Mouse (Mus musculus) liver, embryonic 16.5 days (tissue): ENCODE measurements around the gene 0610030E20Rik. TPM values are rescaled to one million over a fixed set of nuclear protein-coding genes. Genes with fewer than 3 reads are reported as not detected.

Experiments used
- ATAC-seq: fragments of 200-750 bp; cut with Nextera tagmentation; 2 replicates; pipeline ENCODE4 v1.8.0; 2017; ENCODE audit warnings: low read depth, mild to moderate bottlenecking, moderate number of reproducible peaks, moderate library complexity
- H3K27ac ChIP-seq: fragments of 300-500 bp; sonication (generic); 2 replicates; pipeline ENCODE4 v1.5.1; 2014; ENCODE audit warnings: mild to moderate bottlenecking, low read length
- H3K27me3 ChIP-seq: fragments of 300-500 bp; sonication (generic); 2 replicates; pipeline ENCODE4 v1.6.1; 2014; ENCODE audit warnings: low read depth, low read length, mixed read lengths; ENCODE audit not compliant: control insufficient read depth, insufficient read depth
- H3K36me3 ChIP-seq: fragments of 300-500 bp; sonication (generic); 2 replicates; pipeline ENCODE4 v1.6.1; 2014; ENCODE audit warnings: mild to moderate bottlenecking; ENCODE audit not compliant: control insufficient read depth, insufficient read depth
- H3K4me1 ChIP-seq: fragments of 300-500 bp; sonication (generic); 2 replicates; pipeline ENCODE4 v1.6.1; 2014; ENCODE audit warnings: low read depth, low read length, mixed read lengths; ENCODE audit not compliant: control insufficient read depth
- H3K4me2 ChIP-seq: fragments of 300-500 bp; sonication (generic); 2 replicates; pipeline ENCODE4 v1.6.1; 2014; ENCODE audit warnings: low read depth, low read length, mixed read lengths
- H3K4me3 ChIP-seq: fragments of 300-500 bp; sonication (generic); 2 replicates; pipeline ENCODE4 v1.5.1; 2014; ENCODE audit warnings: low read depth, mild to moderate bottlenecking, low read length
- H3K9ac ChIP-seq: fragments of 300-500 bp; sonication (generic); 2 replicates; pipeline ENCODE4 v1.6.1; 2014; ENCODE audit warnings: low read depth, low read length
- H3K9me3 ChIP-seq: fragments of 300-500 bp; sonication (generic); replicated peaks from 2 replicates; pipeline ENCODE4 v1.6.1; 2016; ENCODE audit warnings: low read length; ENCODE audit not compliant: control insufficient read depth
- WGBS: fragments of 180-500 bp; shearing (Covaris S2); extraction: QIAGEN DNeasy Blood & Tissue Kit; methylation state at CpG from one replicate; pipeline ENCODE4 v1.1.7; 2014; ENCODE audit not compliant: insufficient replicate concordance; 5-methylcytosine and 5-hydroxymethylcytosine counted together
- polyA plus RNA-seq: library from polyadenylated mRNA; unstranded; fragments of >200 nt; fragmentation: Nextera tagmentation; extraction: Ambion mirVana; gene quantifications from 2 replicates; pipeline ENCODE4 v1.2.1, GENCODE M21; 2015

0610030E20Rik gene
- polyA plus RNA-seq, 1 experiment from 2014 or later = 14.1 TPM

GRCm38 (mm10) chr6:72389941-72390771 lies 43.0 kb downstream of the 0610030E20Rik start, which contains the start of gene Vamp8:
Gene Vamp8, minus strand, starts transcription at chr6:72390703.
- 0% methylated on average over 33 of the region's 33 CpGs for WGBS
- Histone ChIP-seq H3K27ac (peak within 1 kb of the TSS; percentile 100), H3K9ac (peak within 1 kb of the TSS; percentile 95), H3K9me3 (no peaks in the 10 kb centered on the region), H3K27me3 (no peaks in the 10 kb centered on the region), H3K4me2 (peak within 1 kb of the TSS; percentile 86), H3K4me3 (peak within 1 kb of the TSS; percentile 85), H3K4me1 (peaks cover 42% of the 10 kb centered on the region), H3K36me3 (peaks cover 17% of the 10 kb centered on the region)
- peak; percentile 58 for ATAC-seq

DNA sequence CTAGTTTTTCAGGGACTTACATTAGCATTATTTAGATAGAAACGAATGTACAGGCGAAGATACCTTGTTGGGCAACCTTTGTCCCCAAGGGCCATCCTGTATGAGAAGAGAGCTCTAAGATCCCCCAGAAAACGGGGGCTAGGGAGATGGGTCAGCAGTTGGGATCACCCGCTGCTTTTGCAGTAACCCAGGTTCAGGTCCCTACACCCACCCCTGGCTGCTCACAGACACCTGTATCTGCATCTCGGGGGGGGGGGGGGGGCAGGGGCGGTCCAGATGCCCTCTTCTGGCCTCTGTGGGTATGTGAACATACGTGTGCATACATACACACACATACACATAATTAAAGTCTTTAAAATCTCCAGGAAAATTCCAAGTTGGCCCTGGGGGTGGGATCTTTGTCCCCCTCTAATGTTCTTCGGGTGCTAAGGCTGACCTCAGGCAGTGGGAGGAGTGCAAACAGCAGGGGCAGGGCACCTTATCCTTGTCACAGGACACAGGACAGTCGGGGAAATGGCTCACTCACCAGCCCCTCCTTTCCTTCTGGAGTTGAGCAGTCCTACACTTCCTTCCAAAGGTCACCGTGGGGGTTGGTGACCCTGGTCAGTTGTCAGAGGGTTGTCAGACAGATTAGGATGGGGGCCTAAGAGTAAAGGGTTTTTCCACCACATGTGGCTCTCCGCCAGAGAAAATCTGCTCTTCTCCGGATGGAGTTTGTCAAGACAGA lies 43.8 kb downstream of the 0610030E20Rik start:
- H3K4me3 ChIP-seq = peak overlapping the region; percentile 85
- WGBS = 4% methylated on average over 11 of the region's 12 CpGs
- peak overlapping the region; percentile 86 for H3K4me2 ChIP-seq
- peaks cover 13% of the 10 kb centered on the region for H3K36me3 ChIP-seq
- H3K4me1 ChIP-seq = peaks cover 35% of the 10 kb centered on the region
- ATAC-seq = peak; percentile 61
- no peaks in the 10 kb centered on the region for H3K27me3 ChIP-seq
- no peaks in the 10 kb centered on the region for H3K9me3 ChIP-seq
- H3K27ac ChIP-seq = peak overlapping the region; percentile 100
- peak overlapping the region; percentile 95 for H3K9ac ChIP-seq

GRCm38 (mm10) chr6:72392341-72392740 lies 45.2 kb downstream of the 0610030E20Rik start:
- peaks cover 33% of the 10 kb centered on the region for H3K4me1 ChIP-seq
- peaks cover 8% of the 10 kb centered on the region for H3K36me3 ChIP-seq
- H3K27me3 ChIP-seq = no peaks in the 10 kb centered on the region
- H3K27ac ChIP-seq = no peak overlapping the region
- H3K9ac ChIP-seq = no peak overlapping the region
- 85% methylated on average over 5 of the region's 5 CpGs for WGBS
- H3K4me2 ChIP-seq = peak overlapping the region; percentile 86
- H3K9me3 ChIP-seq = no peaks in the 10 kb centered on the region
- H3K4me3 ChIP-seq = no peak overlapping the region
- no peak for ATAC-seq

DNA sequence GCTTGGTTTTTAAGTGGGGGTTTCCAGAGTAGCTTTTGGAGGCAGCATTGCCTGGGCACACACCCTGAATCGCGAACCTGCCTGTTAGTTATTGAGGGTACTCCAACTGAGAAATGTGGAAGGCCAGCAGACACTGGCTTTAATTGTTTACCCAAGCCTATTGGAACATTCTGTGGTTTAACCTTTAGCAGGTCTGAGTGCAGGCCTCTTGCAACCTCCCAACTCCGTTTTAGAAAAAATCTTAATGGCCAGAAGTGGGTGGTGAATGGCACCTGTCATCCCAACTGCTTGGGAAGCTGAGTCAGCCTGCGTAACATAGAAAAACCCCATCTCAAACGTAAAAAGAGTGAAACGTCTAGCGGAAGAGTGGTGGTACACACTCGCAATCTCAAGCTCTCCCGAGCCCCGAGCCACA lies 49.7 kb downstream of the 0610030E20Rik start:
- no peak overlapping the region for H3K9ac ChIP-seq
- no peaks in the 10 kb centered on the region for H3K9me3 ChIP-seq
- H3K4me3 ChIP-seq = no peak overlapping the region
- H3K27me3 ChIP-seq = no peaks in the 10 kb centered on the region
- ATAC-seq = peak; percentile 38; the same call in 1 of the 2 replicates
- 65% methylated on average over 10 of the region's 10 CpGs for WGBS
- H3K36me3 ChIP-seq = no peaks in the 10 kb centered on the region; the same call in 1 of the 2 replicates
- H3K4me2 ChIP-seq = no peak overlapping the region
- H3K27ac ChIP-seq = peak overlapping the region; percentile 8
- peaks cover 11% of the 10 kb centered on the region for H3K4me1 ChIP-seq

GRCm38 (mm10) chr6:72399967-72400366 lies 52.9 kb downstream of the 0610030E20Rik start:
- Histone ChIP-seq H3K36me3 (no peaks in the 10 kb centered on the region), H3K4me1 (peaks cover 4% of the 10 kb centered on the region), H3K4me3 (no peak overlapping the region), H3K9ac (no peak overlapping the region), H3K27ac (no peak overlapping the region), H3K9me3 (no peaks in the 10 kb centered on the region), H3K4me2 (no peak overlapping the region), H3K27me3 (no peaks in the 10 kb centered on the region)
- no peak for ATAC-seq
- 64% methylated on average over 2 of the region's 2 CpGs for WGBS

- Histone ChIP-seq H3K9me3 (no peaks in the 10 kb centered on the region), H3K4me2 (no peak overlapping the region), H3K4me3 (no peak overlapping the region), H3K4me1 (peaks cover 4% of the 10 kb centered on the region), H3K27me3 (no peaks in the 10 kb centered on the region), H3K27ac (no peak overlapping the region), H3K36me3 (no peaks in the 10 kb centered on the region), H3K9ac (no peak overlapping the region)
- ATAC-seq = peak; percentile 30; the same call in 1 of the 2 replicates
- 17% methylated on average over 7 of the region's 7 CpGs for WGBS
These were observed 54.8 kb downstream of the 0610030E20Rik start for GRCm38 (mm10) chr6:72401875-72402274.

Other genes with a start within 250 kb of the 0610030E20Rik start
- gene St3gal5, start 249.7 kb upstream of the 0610030E20Rik start, polyA plus RNA-seq = 199 and 206 TPM in 2 replicates
- 0.90 and 0.92 TPM in 2 replicates for gene Atoh8, start 111.7 kb upstream of the 0610030E20Rik start, polyA plus RNA-seq
- not detected in 2 replicates for gene Sftpb, start 42.7 kb upstream of the 0610030E20Rik start, polyA plus RNA-seq
- 32.6 and 33.2 TPM in 2 replicates for gene Usp39, start 2.1 kb upstream of the 0610030E20Rik start, polyA plus RNA-seq
- 54.4 and 59.7 TPM in 2 replicates for gene Tmem150a, start 8.1 kb downstream of the 0610030E20Rik start, polyA plus RNA-seq
- gene Rnf181, start 19.6 kb downstream of the 0610030E20Rik start, polyA plus RNA-seq = 86.5 and 91.9 TPM in 2 replicates
- 54.9 and 62.8 TPM in 2 replicates for gene Vamp5, start 33.2 kb downstream of the 0610030E20Rik start, polyA plus RNA-seq
- 212 and 230 TPM in 2 replicates for gene Vamp8, start 43.4 kb downstream of the 0610030E20Rik start, polyA plus RNA-seq
- 29.6 and 31.7 TPM in 2 replicates for gene Ggcx, start 67.0 kb downstream of the 0610030E20Rik start, polyA plus RNA-seq
- gene Mat2a, start 92.2 kb downstream of the 0610030E20Rik start, polyA plus RNA-seq = 124 and 131 TPM in 2 replicates
- not detected in 2 replicates for gene Sh2d6, start 174.4 kb downstream of the 0610030E20Rik start, polyA plus RNA-seq
- gene Capg, start 197.1 kb downstream of the 0610030E20Rik start, polyA plus RNA-seq = 18.8 and 20.3 TPM in 2 replicates